Comparison of ENCODE assay signal across 24 mouse cellular contexts in genomic region chr15:100685849-100686248, GRCm38 (mm10). TPM values are rescaled to one million over a fixed set of nuclear protein-coding genes. Genes with fewer than 3 reads are reported as not detected.
A peak's percentile ranks its signal among the peaks of the same experiment; 100 is the strongest.
DNase-seq lines count a peak whose midpoint lies in the region; ATAC-seq and TF ChIP-seq lines count a peak whose summit lies in the region.
"Had no signal": no experiment of that assay in that cellular context is flagged by ENCODE, and none has a peak within 500 bp of the region (broad histone marks: within the 10 kb centered on the region; RNA-seq: fewer than 3 reads in every experiment).

No protein-coding gene starts in this region.

- no peaks in the 10 kb centered on the region for H3K36me3 ChIP-seq in liver, embryonic 14.5 days (replicated peaks; ENCODE audit: control insufficient read depth, insufficient read depth, low read depth)
- no peaks in the 10 kb centered on the region for H3K36me3 ChIP-seq in myocyte (ENCODE audit: control insufficient read depth, insufficient read depth)
- H3K36me3 ChIP-seq in heart, adult 2 months (ENCODE audit: control insufficient read depth, insufficient read depth, low read length), result no peaks in the 10 kb centered on the region
- H3K36me3 ChIP-seq: hindbrain, embryonic 12.5 days had no signal

- peak; percentile 26 for DNase-seq in adipocyte (ENCODE audit: low spot score)
- DNase-seq in liver, embryonic 14.5 days (ENCODE audit: low read depth in 3 of 3, low spot score in 3 of 3), result no peak
- DNase-seq in adrenal gland, postnatal 4 days (ENCODE audit: low spot score in 2 of 2), result no peak
- no peak for DNase-seq in heart, adult 2 months
- no peak for DNase-seq in adrenal gland, postnatal 25 days
- DNase-seq: adrenal gland, postnatal 14 days; cerebellum, adult 18-20 months; cerebellum, postnatal 36 days; gastrocnemius, postnatal 14 days; heart, adult 11 months; heart, postnatal 10 days; kidney, postnatal 25 days; lung, adult 2 months; right cerebral cortex, postnatal 14 days; thymus, postnatal 25 days had no signal

- H3K4me2 ChIP-seq in liver, embryonic 14.5 days (ENCODE audit: low read depth), result peak overlapping the region; percentile 52
- H3K4me2 ChIP-seq in myocyte (ENCODE audit: low read depth), result peak overlapping the region; percentile 94
- H3K4me2 ChIP-seq: heart, embryonic 12.5 days; hindbrain, embryonic 12.5 days; midbrain, embryonic 11.5 days had no signal

- peaks cover 5% of the 10 kb centered on the region; the same call in 1 of the 2 replicates for H3K9me3 ChIP-seq in liver, embryonic 14.5 days (ENCODE audit: control insufficient read depth, low read length)

- peak; percentile 64 for ATAC-seq in erythroblast, adult 5-6 weeks (replicated peaks; ENCODE audit: low FRiP score, poor library complexity, severe bottlenecking)
- peak; percentile 71 for ATAC-seq in liver, embryonic 14.5 days (ENCODE audit: insufficient read depth)
- ATAC-seq: forebrain, embryonic 16.5 days; intestine, postnatal 0 days had no signal

- H3ac ChIP-seq in myocyte (ENCODE audit: control insufficient read depth, insufficient read length), result no peak overlapping the region

- H3K27ac ChIP-seq in liver, embryonic 14.5 days, result no peak overlapping the region
- no peak overlapping the region for H3K27ac ChIP-seq in heart, adult 2 months
- H3K27ac ChIP-seq: hindbrain, embryonic 12.5 days; layer of hippocampus, adult 2 months had no signal

- WGBS in liver, embryonic 14.5 days (ENCODE audit: insufficient replicate concordance), result 30% methylated on average over 8 of the region's 8 CpGs
- WGBS in heart, adult 2 months, result 64% methylated on average over 8 of the region's 8 CpGs

- no peaks in the 10 kb centered on the region for H3K27me3 ChIP-seq in liver, embryonic 14.5 days (ENCODE audit: control insufficient read depth, insufficient read depth, low read length)
- H3K27me3 ChIP-seq in myocyte (ENCODE audit: control insufficient read depth, insufficient read depth, insufficient read length), result no peaks in the 10 kb centered on the region
- H3K27me3 ChIP-seq in heart, adult 2 months (ENCODE audit: control insufficient read depth, insufficient read depth, low read length), result no peaks in the 10 kb centered on the region

- TF ChIP-seq POLR2A in myocyte (IDR thresholded peaks at IDR 0.05; ENCODE audit: insufficient read length, low read depth), result no peak
- TF ChIP-seq POLR2A in heart, adult 2 months (IDR thresholded peaks at IDR 0.05; ENCODE audit: insufficient read depth, low read depth, low read length), result no peak

- peaks cover 10 to 31% of the 10 kb centered on the region in 2 experiments for H3K4me1 ChIP-seq in liver, embryonic 14.5 days (replicated peaks; ENCODE audit: control insufficient read depth in 2 of 2, insufficient read depth in 2 of 2, low read length in 1 of 2)
- no peaks in the 10 kb centered on the region; the same call in 1 of the 2 replicates for H3K4me1 ChIP-seq in heart, adult 2 months (ENCODE audit: control insufficient read depth, insufficient read depth, low read length)
- H3K4me1 ChIP-seq: hindbrain, embryonic 12.5 days had no signal

- no peak overlapping the region for H3K9ac ChIP-seq in liver, embryonic 14.5 days (replicated peaks)
- H3K9ac ChIP-seq in heart, adult 2 months (ENCODE audit: low read depth, low read length), result no peak overlapping the region
- H3K9ac ChIP-seq: heart, embryonic 12.5 days; hindbrain, embryonic 12.5 days had no signal

- intact Hi-C loops in heart, adult 2 months (cut with DNase I), result no loop called here

- no peaks in the 10 kb centered on the region for H3K79me2 ChIP-seq in myocyte (ENCODE audit: control insufficient read depth, insufficient read depth)
- no peaks in the 10 kb centered on the region for H3K79me2 ChIP-seq in heart, adult 2 months (replicated peaks; ENCODE audit: control insufficient read depth, insufficient read depth, low read length)

- peak; percentile 93 for TF ChIP-seq EP300 in liver, embryonic 14.5 days (IDR thresholded peaks at IDR 0.05; ENCODE audit: low read depth)
- TF ChIP-seq EP300 in heart, adult 2 months (IDR thresholded peaks at IDR 0.05; ENCODE audit: insufficient read depth, low read depth, low read length), result no peak

- H3K4me3 ChIP-seq in liver, embryonic 14.5 days (ENCODE audit: insufficient read depth in 1 of 2, low read depth in 2 of 2, low read length in 2 of 2), result no peak overlapping the region
- peak overlapping the region; percentile 24 for H3K4me3 ChIP-seq in myocyte
- no peak overlapping the region for H3K4me3 ChIP-seq in heart, adult 2 months
- H3K4me3 ChIP-seq: heart, embryonic 12.5 days; hindbrain, embryonic 12.5 days; layer of hippocampus, adult 2 months had no signal

- no peak for TF ChIP-seq CTCF in liver, embryonic 14.5 days (IDR thresholded peaks at IDR 0.05; ENCODE audit: low read depth)
- no peak for TF ChIP-seq CTCF in heart, adult 2 months (IDR thresholded peaks at IDR 0.05)

TF ChIP-seq in myocyte, 11 proteins besides CTCF, POLR2A, EP300 and RAD21:
- TF ChIP-seq POLR2AphosphoS2 (IDR thresholded peaks at IDR 0.05; ENCODE audit: insufficient read length, low read depth), result no peak
- TF ChIP-seq USF1 (IDR thresholded peaks at IDR 0.05; ENCODE audit: low read depth), result no peak
- TF ChIP-seq TCF12 (IDR thresholded peaks at IDR 0.05; ENCODE audit: insufficient read depth, poor library complexity, severe bottlenecking), result no peak

RNA-seq across cellular contexts. Expression of gene Cela1, which starts 1.9 kb away (rescaled TPM):
- 31.3 and 37.1 TPM in 2 replicates for total RNA-seq in erythroblast, adult 5-6 weeks (2015; ENCODE audit: low replicate concordance)
- 12.3 and 20.9 TPM in 2 replicates for total RNA-seq in erythroblast, adult 5-6 weeks (2017; ENCODE audit: low replicate concordance)
- 8.1 and 9.5 TPM in 2 replicates for polyA plus RNA-seq in liver, embryonic 14.5 days (2012; rRNA removed)
- polyA plus RNA-seq in liver, embryonic 14.5 days (2014; fragmentation: Nextera tagmentation; extraction: Ambion mirVana), result 11.5 and 13.8 TPM in 2 replicates
- polyA plus RNA-seq in myocyte (2012; fragmentation: generic; extraction: Trizol), result 23.5 TPM
- total RNA-seq in adrenal gland, postnatal 4 days (2021), result 100 to 1,000 TPM in 1 of 2 experiments, 10 to 100 TPM in 1; 51.9 to 275 TPM
- 1 to 10 TPM in 1 of 2 experiments, under 1 TPM in 1; 0.78 to 1.0 TPM for total RNA-seq in heart, adult 2 months (2021)
- polyA plus RNA-seq in heart, adult 2 months (2012; rRNA removed), result 1.3 and 1.7 TPM in 2 replicates
- total RNA-seq in adrenal gland, postnatal 25 days (2021), result 58.0 and 58.6 TPM in 2 replicates
- total RNA-seq: gastrocnemius, postnatal 14 days had no signal

RNA-seq across cellular contexts. Expression of gene Bin2, which starts 16.5 kb away (rescaled TPM):
- 30.4 and 56.8 TPM in 2 replicates for total RNA-seq in erythroblast, adult 5-6 weeks (2015; ENCODE audit: low replicate concordance)
- 32.1 and 37.9 TPM in 2 replicates for total RNA-seq in erythroblast, adult 5-6 weeks (2017; ENCODE audit: low replicate concordance)
- polyA plus RNA-seq in liver, embryonic 14.5 days (2012; rRNA removed), result 16.5 and 17.5 TPM in 2 replicates
- polyA plus RNA-seq in liver, embryonic 14.5 days (2014; fragmentation: Nextera tagmentation; extraction: Ambion mirVana), result 12.7 and 15.2 TPM in 2 replicates
- polyA plus RNA-seq in myocyte (2012; fragmentation: generic; extraction: Trizol), result not detected
- total RNA-seq in adrenal gland, postnatal 4 days (2021), result 1 to 10 TPM; 4.0 to 4.8 TPM
- total RNA-seq in heart, adult 2 months (2021), result 1 to 10 TPM; 1.6 to 2.0 TPM
- polyA plus RNA-seq in heart, adult 2 months (2012; rRNA removed), result 1.3 and 3.0 TPM in 2 replicates
- total RNA-seq in adrenal gland, postnatal 25 days (2021), result 1.3 and 1.8 TPM in 2 replicates
- polyA plus RNA-seq: C2C12 had no signal

RNA-seq across cellular contexts. Expression of gene Galnt6, which starts 43.3 kb away (rescaled TPM):
- 3.6 and 4.0 TPM in 2 replicates for total RNA-seq in erythroblast, adult 5-6 weeks (2015; ENCODE audit: low replicate concordance)
- total RNA-seq in erythroblast, adult 5-6 weeks (2017; ENCODE audit: low replicate concordance), result 4.5 and 4.9 TPM in 2 replicates
- 0.36 and 0.47 TPM in 2 replicates for polyA plus RNA-seq in liver, embryonic 14.5 days (2012; rRNA removed)
- 0.73 and 0.84 TPM in 2 replicates for polyA plus RNA-seq in liver, embryonic 14.5 days (2014; fragmentation: Nextera tagmentation; extraction: Ambion mirVana)
- 26.0 TPM for polyA plus RNA-seq in myocyte (2012; fragmentation: generic; extraction: Trizol)
- total RNA-seq in adrenal gland, postnatal 4 days (2021), result 10 to 100 TPM; 15.1 to 17.7 TPM
- total RNA-seq in heart, adult 2 months (2021), result under 1 TPM; 0.65 to 0.89 TPM
- polyA plus RNA-seq in heart, adult 2 months (2012; rRNA removed), result 0.70 and 0.78 TPM in 2 replicates
- total RNA-seq in adrenal gland, postnatal 25 days (2021), result 3.8 and 6.3 TPM in 2 replicates

RNA-seq across cellular contexts. Expression of gene Smagp, which starts 49.1 kb away (rescaled TPM):
- total RNA-seq in erythroblast, adult 5-6 weeks (2015; ENCODE audit: low replicate concordance), result 3.8 and 4.8 TPM in 2 replicates
- total RNA-seq in erythroblast, adult 5-6 weeks (2017; ENCODE audit: low replicate concordance), result 0.84 and 1.0 TPM in 2 replicates
- polyA plus RNA-seq in liver, embryonic 14.5 days (2012; rRNA removed), result 7.3 TPM in 2 replicates
- 6.8 and 7.0 TPM in 2 replicates for polyA plus RNA-seq in liver, embryonic 14.5 days (2014; fragmentation: Nextera tagmentation; extraction: Ambion mirVana)
- 2.0 TPM for polyA plus RNA-seq in myocyte (2012; fragmentation: generic; extraction: Trizol)
- total RNA-seq in adrenal gland, postnatal 4 days (2021), result 10 to 100 TPM; 26.7 to 34.3 TPM
- total RNA-seq in heart, adult 2 months (2021), result 10 to 100 TPM; 11.6 to 12.9 TPM
- polyA plus RNA-seq in heart, adult 2 months (2012; rRNA removed), result 19.5 and 21.1 TPM in 2 replicates
- total RNA-seq in adrenal gland, postnatal 25 days (2021), result 37.9 and 39.0 TPM in 2 replicates

Comparison
In these comparisons a context has a peak if more than half of its experiments do, and no peak if none do; other contexts are left out.
1. RNA of gene Cela1, which starts 1.9 kb away (total RNA-seq): 51.9 to 275 TPM in adrenal gland, postnatal 4 days, 58.0 to 58.6 TPM in adrenal gland, postnatal 25 days and 12.3 to 37.1 TPM in erythroblast, adult 5-6 weeks; 0.78 to 1.0 TPM in heart, adult 2 months; every median in the first group is over 4 times any median in the second.
2. RNA of gene Bin2, which starts 16.5 kb away (total RNA-seq): 30.4 to 56.8 TPM in erythroblast, adult 5-6 weeks; 4.0 to 4.8 TPM in adrenal gland, postnatal 4 days, 1.6 to 2.0 TPM in heart, adult 2 months and 1.3 to 1.8 TPM in adrenal gland, postnatal 25 days; every median in the first group is over 4 times any median in the second.